Mouse (Mus musculus): ENCODE measurements around the gene Myoz2.

DNA sequence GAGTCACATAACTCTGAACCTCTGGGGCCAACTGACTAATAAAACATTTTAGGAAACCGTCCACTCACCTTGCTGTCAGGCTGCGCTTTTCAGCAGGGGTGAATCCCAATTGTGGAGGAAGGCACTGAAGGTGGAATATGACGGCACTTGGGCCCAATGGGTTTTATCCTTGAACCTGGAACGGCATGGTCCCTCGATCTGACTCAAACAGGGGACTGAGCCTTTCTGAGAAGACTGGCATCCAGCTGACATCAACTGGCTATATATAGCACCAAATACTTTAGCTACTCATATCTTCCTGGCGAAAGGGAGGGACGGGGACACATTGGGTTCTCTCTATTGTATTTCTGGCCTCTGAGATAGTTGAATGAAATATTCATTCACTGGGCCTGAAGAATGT lies at the start of gene Myoz2:
- TF ChIP-seq POLR2A (IDR thresholded peaks at IDR 0.05; ENCODE audit: control insufficient read depth, extremely low read depth, insufficient read depth, low read length, poor library complexity) (no peak), CTCF (IDR thresholded peaks at IDR 0.05; ENCODE audit: borderline replicate concordance, control insufficient read depth, extremely low read depth, insufficient read depth, low read length, poor library complexity) (no peak)
